Mouse (Mus musculus) embryonic fibroblast, embryonic 13.5 days (primary cell): Measurements from ENCODE around the gene Nrip2.

Experiments used
- CTCF ChIP-seq: IDR thresholded peaks from 2 replicates; pipeline ENCODE4 v1.5.1; 2011; ENCODE audit warnings: mild to moderate bottlenecking, control low read depth, low read length, moderate library complexity, borderline replicate concordance; ENCODE audit not compliant: insufficient read depth
- POLR2A ChIP-seq: IDR thresholded peaks from 2 replicates; pipeline ENCODE4 v1.6.1; 2011; ENCODE audit warnings: low read depth, mild to moderate bottlenecking, control low read depth, low read length, moderate library complexity

- TF ChIP-seq POLR2A: no peak
- TF ChIP-seq CTCF: no peak
Observed at GRCm38 (mm10) chr6:128379636-128380035, 19.5 kb upstream of the Nrip2 start.
